Mouse (Mus musculus) C2C12 (cell line): Measurements from ENCODE around the gene BC049715.

ENCODE experiments used
- CEBPB ChIP-seq: IDR thresholded peaks from one replicate; pipeline ENCODE4 v1.6.1; 2011; ENCODE audit warnings: low read depth, mild to moderate bottlenecking, control low read depth, moderate library complexity
- CTCF ChIP-seq: IDR thresholded peaks from one replicate; pipeline ENCODE4 v1.5.1; 2011; ENCODE audit not compliant: control insufficient read depth, insufficient read depth, insufficient read length
- FOSL1 ChIP-seq: IDR thresholded peaks from one replicate; pipeline ENCODE4 v1.8.0; 2011; ENCODE audit warnings: mild to moderate bottlenecking, low read length; ENCODE audit not compliant: poor library complexity, insufficient read depth, severe bottlenecking
- MAX ChIP-seq: IDR thresholded peaks from one replicate; pipeline ENCODE4 v1.6.1; 2011; ENCODE audit warnings: mild to moderate bottlenecking, control low read depth
- MYOD1 ChIP-seq: IDR thresholded peaks from one replicate; pipeline ENCODE4 v1.6.1; 2011; ENCODE audit warnings: low read depth; ENCODE audit not compliant: control insufficient read depth, insufficient read length
- USF1 ChIP-seq: IDR thresholded peaks from one replicate; pipeline ENCODE4 v1.6.1; 2011; ENCODE audit warnings: low read depth, mild to moderate bottlenecking, control low read depth, moderate library complexity

- no peak for TF ChIP-seq MAX
- TF ChIP-seq CTCF = no peak
- TF ChIP-seq USF1 = no peak
- TF ChIP-seq CEBPB = no peak
- no peak for TF ChIP-seq MYOD1
- TF ChIP-seq FOSL1 = no peak
Measured at GRCm38 (mm10) chr6:136811196-136811595, 16.2 kb upstream of the BC049715 start.
